Mouse (Mus musculus) liver, adult 2 months (tissue): ENCODE data around the gene Usp3.

Source experiments
- CTCF ChIP-seq: fragments of 200-500 bp; IDR thresholded peaks from 2 replicates; pipeline ENCODE4 v1.5.1; 2011; ENCODE audit warnings: low read depth, low read length, control low read depth
- POLR2A ChIP-seq: fragments of 200-500 bp; IDR thresholded peaks from 2 replicates; pipeline ENCODE4 v1.6.1; 2011; ENCODE audit warnings: low read length, control low read depth; ENCODE audit not compliant: insufficient read depth; ENCODE audit errors: extremely low read depth

- TF ChIP-seq CTCF: no peak
- no peak for TF ChIP-seq POLR2A
Observed at GRCm38 (mm10) chr9:66630931-66631330, 38.0 kb upstream of the Usp3 start.
